Mouse (Mus musculus): ENCODE results near the gene Gm42878.
A peak's percentile ranks its signal among the peaks of the same experiment; 100 is the strongest.

Gm42878 gene

GRCm38 (mm10) chr5:121500719-121501118 lies 44.6 kb downstream of the Gm42878 start:
- DNase-seq (ENCODE audit: low read depth, low spot score), result no peak

GRCm38 (mm10) chr5:121493305-121493704 lies 52.0 kb downstream of the Gm42878 start:
- no peak for DNase-seq (ENCODE audit: low read depth, low spot score)

GRCm38 (mm10) chr5:121484801-121485200 lies 60.5 kb downstream of the Gm42878 start:
- DNase-seq (ENCODE audit: low read depth, low spot score), result no peak

- peak; percentile 76 for DNase-seq (ENCODE audit: low read depth, low spot score)
Measured at GRCm38 (mm10) chr5:121477680-121478079, 67.6 kb downstream of the Gm42878 start.

- DNase-seq (ENCODE audit: low read depth, low spot score), result no peak
Measured at GRCm38 (mm10) chr5:121476040-121476439, 69.2 kb downstream of the Gm42878 start.

- no peak for DNase-seq (ENCODE audit: low read depth, low spot score)
Measured at GRCm38 (mm10) chr5:121474610-121475009, 70.7 kb downstream of the Gm42878 start.

- no peak for DNase-seq (ENCODE audit: low read depth, low spot score)
Measured at GRCm38 (mm10) chr5:121472411-121472810, 72.9 kb downstream of the Gm42878 start.

GRCm38 (mm10) chr5:121469566-121469965 lies 75.7 kb downstream of the Gm42878 start:
- DNase-seq (ENCODE audit: low read depth, low spot score), result no peak
